In genomic region chr2:59898105-59898504, GRCm38 (mm10) we compare ENCODE assay signal across 22 mouse cellular contexts. TPM values are rescaled to one million over a fixed set of nuclear protein-coding genes. Genes with fewer than 3 reads are reported as not detected.
DNase-seq lines count a peak whose midpoint lies in the region; ATAC-seq lines count a peak whose summit lies in the region.
"Had no signal": no experiment of that assay in that cellular context is flagged by ENCODE, and none has a peak within 500 bp of the region (broad histone marks: within the 10 kb centered on the region; RNA-seq: fewer than 3 reads in every experiment).

No protein-coding gene starts in this region.

- peaks cover 13% of the 10 kb centered on the region for H3K4me1 ChIP-seq in heart, embryonic 12.5 days (replicated peaks)
- peaks cover 11% of the 10 kb centered on the region; the same call in 1 of the 2 replicates for H3K4me1 ChIP-seq in lung, embryonic 15.5 days
- H3K4me1 ChIP-seq in neural tube, embryonic 13.5 days (replicated peaks), result no peaks in the 10 kb centered on the region
- H3K4me1 ChIP-seq: embryonic facial prominence, embryonic 15.5 days had no signal

- peak; percentile 51; the same call in 1 of the 2 replicates for ATAC-seq in heart, embryonic 12.5 days (ENCODE audit: insufficient number of reproducible peaks, low FRiP score)
- peak; percentile 46; the same call in 1 of the 2 replicates for ATAC-seq in lung, embryonic 15.5 days (ENCODE audit: borderline replicate concordance, extremely low read depth, low FRiP score, low TSS enrichment)
- ATAC-seq in neural tube, embryonic 13.5 days (ENCODE audit: low read depth), result peak; percentile 47; the same call in 1 of the 2 replicates
- ATAC-seq: CD4-positive, CD25-positive, alpha-beta regulatory T cell, adult 4 months; forebrain, embryonic 14.5 days; intestine, embryonic 15.5 days had no signal

- no peaks in the 10 kb centered on the region for H3K27me3 ChIP-seq in heart, embryonic 12.5 days (replicated peaks)
- H3K27me3 ChIP-seq in lung, embryonic 15.5 days, result no peaks in the 10 kb centered on the region
- no peaks in the 10 kb centered on the region for H3K27me3 ChIP-seq in neural tube, embryonic 13.5 days
- H3K27me3 ChIP-seq: embryonic facial prominence, embryonic 12.5 days; embryonic facial prominence, embryonic 15.5 days; intestine, embryonic 15.5 days had no signal

- no peak overlapping the region for H3K27ac ChIP-seq in heart, embryonic 12.5 days (ENCODE audit: poor library complexity, severe bottlenecking)
- no peak overlapping the region for H3K27ac ChIP-seq in lung, embryonic 15.5 days
- H3K27ac ChIP-seq in neural tube, embryonic 13.5 days (replicated peaks), result no peak overlapping the region
- H3K27ac ChIP-seq: embryonic facial prominence, embryonic 12.5 days; embryonic facial prominence, embryonic 15.5 days; gastrocnemius, adult 2 months; heart, adult 2 months; hindbrain, embryonic 10.5 days; hindbrain, embryonic 14.5 days; intestine, embryonic 15.5 days had no signal

- H3K9me3 ChIP-seq in heart, embryonic 12.5 days (replicated peaks), result no peaks in the 10 kb centered on the region
- H3K9me3 ChIP-seq in lung, embryonic 15.5 days, result no peaks in the 10 kb centered on the region
- no peaks in the 10 kb centered on the region for H3K9me3 ChIP-seq in neural tube, embryonic 13.5 days
- H3K9me3 ChIP-seq: embryonic facial prominence, embryonic 12.5 days; embryonic facial prominence, embryonic 15.5 days; heart, embryonic 10.5 days; hindbrain, embryonic 10.5 days; intestine, embryonic 15.5 days had no signal

- no peak overlapping the region for H3K4me3 ChIP-seq in heart, embryonic 12.5 days
- no peak overlapping the region for H3K4me3 ChIP-seq in lung, embryonic 15.5 days
- H3K4me3 ChIP-seq in neural tube, embryonic 13.5 days, result no peak overlapping the region
- H3K4me3 ChIP-seq: embryonic facial prominence, embryonic 12.5 days; embryonic facial prominence, embryonic 15.5 days; gastrocnemius, adult 2 months; heart, adult 2 months; heart, embryonic 10.5 days; hindbrain, embryonic 10.5 days; intestine, embryonic 15.5 days had no signal

- peaks cover 47% of the 10 kb centered on the region for H3K36me3 ChIP-seq in heart, embryonic 12.5 days
- peaks cover 31% of the 10 kb centered on the region for H3K36me3 ChIP-seq in lung, embryonic 15.5 days
- H3K36me3 ChIP-seq in neural tube, embryonic 13.5 days, result peaks cover 49% of the 10 kb centered on the region

- H3K4me2 ChIP-seq in heart, embryonic 12.5 days, result no peak overlapping the region
- no peak overlapping the region for H3K4me2 ChIP-seq in lung, embryonic 15.5 days
- H3K4me2 ChIP-seq in neural tube, embryonic 13.5 days, result no peak overlapping the region
- H3K4me2 ChIP-seq: embryonic facial prominence, embryonic 12.5 days; embryonic facial prominence, embryonic 15.5 days; hindbrain, embryonic 14.5 days; intestine, embryonic 15.5 days had no signal

- no peak overlapping the region for H3K9ac ChIP-seq in heart, embryonic 12.5 days
- H3K9ac ChIP-seq in lung, embryonic 15.5 days, result no peak overlapping the region
- H3K9ac ChIP-seq in neural tube, embryonic 13.5 days, result no peak overlapping the region
- H3K9ac ChIP-seq: embryonic facial prominence, embryonic 12.5 days; embryonic facial prominence, embryonic 15.5 days; hindbrain, embryonic 14.5 days; intestine, embryonic 15.5 days had no signal

- 76% methylated on average over 6 of the region's 7 CpGs for WGBS in heart, embryonic 12.5 days
- WGBS in lung, embryonic 15.5 days, result 89% methylated on average over 6 of the region's 7 CpGs
- 75% methylated on average over 6 of the region's 7 CpGs for WGBS in neural tube, embryonic 13.5 days

- no peak for DNase-seq in heart, postnatal 4 days
- no peak for DNase-seq in lung, postnatal 36 days
- DNase-seq in neural tube, embryonic 10.5 days (ENCODE audit: extremely low spot score, low spot score), result no peak
- DNase-seq: adrenal gland, adult 2 months; adrenal gland, postnatal 14 days; cerebellum, adult 11 months; cerebellum, adult 2 months; cerebellum, adult 9-11 months; gastrocnemius, adult 2 months; gastrocnemius, postnatal 14 days; heart, adult 2 months had no signal

RNA-seq across cellular contexts. Expression of gene Wdsub1, which starts 15.7 kb away (rescaled TPM):
- polyA plus RNA-seq in heart, embryonic 12.5 days (2016; fragmentation: Nextera tagmentation; extraction: Ambion mirVana), result 46.7 and 47.8 TPM in 2 replicates
- total RNA-seq in heart, postnatal 4 days (2021), result 10 to 100 TPM; 33.5 to 33.8 TPM
- polyA plus RNA-seq in lung, embryonic 15.5 days (2015; fragmentation: Nextera tagmentation; extraction: Ambion mirVana), result 34.7 and 35.6 TPM in 2 replicates
- 13.3 and 15.4 TPM in 2 replicates for polyA plus RNA-seq in neural tube, embryonic 13.5 days (2015; fragmentation: Nextera tagmentation; extraction: Ambion mirVana)
